Mouse (Mus musculus): ENCODE data around the gene Nfkbil1.
A peak's percentile ranks its signal among the peaks of the same experiment; 100 is the strongest.

The Nfkbil1 gene

DNA sequence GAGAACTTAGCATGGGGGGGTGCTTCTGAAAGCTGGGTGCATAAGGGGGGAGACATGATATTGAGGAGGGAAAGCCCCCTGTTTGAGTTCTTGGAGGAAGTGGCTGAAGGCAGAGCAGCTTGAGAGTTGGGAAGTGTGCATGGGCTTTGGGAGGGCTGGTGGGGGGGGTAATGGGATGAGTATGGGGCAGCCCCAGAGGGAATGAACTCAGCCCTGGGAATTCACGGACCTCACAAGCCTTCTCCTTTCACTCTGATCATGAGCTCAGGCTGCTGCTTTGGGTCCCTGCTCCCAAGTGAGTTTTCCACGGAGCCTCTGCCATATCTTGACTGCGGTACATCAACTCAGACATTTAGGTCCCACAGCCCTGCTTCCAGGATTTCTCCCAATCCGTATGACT lies 33.1 kb downstream of the Nfkbil1 start:
- no peak for DNase-seq (ENCODE audit: low spot score)

DNA sequence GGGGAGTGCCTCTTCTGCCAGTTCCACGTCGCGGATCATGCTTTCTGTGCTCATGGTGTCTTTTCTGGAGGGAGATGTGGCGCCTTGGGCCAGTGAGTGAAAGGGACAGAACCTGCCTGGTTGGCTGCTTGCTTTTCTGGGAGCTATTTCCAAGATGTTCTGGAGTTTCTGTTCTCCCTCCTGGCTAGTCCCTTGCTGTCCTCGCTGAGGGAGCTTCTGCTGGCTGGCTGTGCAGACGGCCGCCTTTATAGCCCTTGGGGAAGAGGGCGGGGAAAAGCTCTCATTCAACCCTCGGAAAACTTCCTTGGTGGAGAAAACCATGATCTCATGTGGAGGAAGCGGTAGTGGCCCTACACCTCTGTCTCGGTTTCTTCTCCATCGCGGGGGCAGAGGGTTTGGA lies 33.8 kb downstream of the Nfkbil1 start, which contains the start of gene Tnf:
Gene Tnf (minus strand): TSS at position 221 of the 400 bp plus-strand sequence.
- DNase-seq (ENCODE audit: low spot score): no peak

DNA sequence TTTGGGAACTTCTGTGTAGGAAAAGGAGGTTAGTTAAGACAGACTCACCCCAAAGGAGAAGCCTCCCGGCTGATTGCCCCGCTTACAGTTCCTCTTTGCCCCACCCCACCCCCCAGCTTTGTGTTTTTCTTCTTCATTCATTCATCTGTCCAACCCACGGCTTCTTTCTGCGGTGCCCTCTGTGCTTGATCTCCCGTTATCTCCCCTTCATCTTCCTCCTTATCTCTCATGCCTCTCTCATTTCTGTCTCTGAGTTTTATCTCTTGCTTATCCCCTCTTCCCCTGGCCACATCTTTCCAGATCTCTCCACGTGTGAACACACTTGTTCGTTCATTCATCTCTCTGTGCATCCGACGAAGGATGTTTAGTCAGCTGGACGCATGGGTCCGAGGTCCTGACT lies 34.5 kb downstream of the Nfkbil1 start:
- no peak for DNase-seq (ENCODE audit: low spot score)

DNA sequence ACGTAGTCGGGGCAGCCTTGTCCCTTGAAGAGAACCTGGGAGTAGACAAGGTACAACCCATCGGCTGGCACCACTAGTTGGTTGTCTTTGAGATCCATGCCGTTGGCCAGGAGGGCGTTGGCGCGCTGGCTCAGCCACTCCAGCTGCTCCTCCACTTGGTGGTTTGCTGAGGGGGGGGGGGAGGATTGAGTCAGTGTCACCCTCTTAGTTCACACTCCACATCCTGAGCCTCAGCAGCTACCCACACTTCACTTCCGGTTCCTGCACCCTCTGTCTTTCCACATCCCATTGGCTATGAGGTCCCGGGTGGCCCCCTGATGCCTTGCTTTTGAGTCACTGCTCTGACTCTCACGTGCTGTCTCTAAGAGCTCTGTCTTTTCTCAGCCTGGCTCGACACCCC lies 35.2 kb downstream of the Nfkbil1 start:
- DNase-seq (ENCODE audit: low spot score): no peak

DNA sequence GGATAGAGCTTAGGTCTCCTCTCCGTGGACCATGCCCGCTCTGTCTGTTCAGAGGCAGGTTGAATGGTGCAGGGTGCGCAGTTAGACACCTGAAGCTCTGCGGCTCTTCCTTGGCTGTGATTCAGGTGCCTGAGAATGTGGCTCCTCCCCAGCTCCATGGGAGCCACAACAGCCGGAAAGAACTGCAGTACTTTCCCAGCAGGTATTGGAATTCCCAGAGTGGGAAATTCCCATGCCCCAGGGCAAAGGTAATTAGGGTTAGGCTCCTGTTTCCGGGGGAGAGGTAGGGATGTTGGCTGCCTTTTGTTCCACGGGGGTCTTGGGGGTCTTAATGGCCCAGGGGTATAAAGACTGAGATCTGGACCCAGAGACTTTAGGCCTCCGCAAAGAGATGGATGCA lies 36.6 kb downstream of the Nfkbil1 start:
- DNase-seq (ENCODE audit: low spot score): no peak

DNA sequence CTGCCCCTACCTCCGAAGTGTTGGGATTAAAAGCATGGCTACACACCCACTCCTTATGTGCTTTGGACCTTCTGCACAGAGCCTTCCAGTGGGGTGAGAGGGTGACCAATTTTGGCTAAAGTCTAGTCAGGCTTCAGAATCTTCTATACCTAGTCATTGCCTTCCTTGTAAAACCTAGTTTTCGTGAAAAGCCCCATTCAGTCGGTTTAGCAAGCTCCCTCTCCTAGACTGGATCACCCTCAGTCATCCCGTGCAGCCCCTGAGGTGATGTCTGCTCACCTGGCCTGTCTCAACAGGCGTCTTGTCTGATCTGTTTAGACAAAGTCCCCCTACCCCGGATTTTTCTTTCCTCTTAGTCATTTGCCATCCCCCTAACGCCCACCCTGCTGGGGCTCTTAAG lies 37.6 kb downstream of the Nfkbil1 start:
- no peak for DNase-seq (ENCODE audit: low spot score)

DNA sequence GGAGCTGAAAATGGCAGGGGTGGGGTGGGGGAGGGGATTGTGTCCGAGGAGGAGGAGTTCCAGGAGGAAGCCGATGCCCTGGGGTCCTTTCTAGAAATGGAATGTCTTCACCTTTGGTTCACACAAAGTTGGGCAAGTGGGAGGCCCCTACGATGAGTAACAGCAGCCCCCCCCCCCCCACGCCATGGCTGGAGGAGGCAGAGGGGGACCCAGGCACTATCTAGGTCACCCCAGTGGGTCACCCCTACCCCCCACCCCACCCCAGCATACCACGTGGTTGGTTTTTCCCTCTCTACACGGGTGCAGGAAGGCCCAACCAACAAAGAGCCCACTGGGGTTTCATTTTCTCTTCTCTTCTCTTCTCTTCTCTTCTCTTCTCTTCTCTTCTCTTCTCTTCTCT lies 38.5 kb downstream of the Nfkbil1 start:
- no peak for DNase-seq (ENCODE audit: low spot score)

DNA sequence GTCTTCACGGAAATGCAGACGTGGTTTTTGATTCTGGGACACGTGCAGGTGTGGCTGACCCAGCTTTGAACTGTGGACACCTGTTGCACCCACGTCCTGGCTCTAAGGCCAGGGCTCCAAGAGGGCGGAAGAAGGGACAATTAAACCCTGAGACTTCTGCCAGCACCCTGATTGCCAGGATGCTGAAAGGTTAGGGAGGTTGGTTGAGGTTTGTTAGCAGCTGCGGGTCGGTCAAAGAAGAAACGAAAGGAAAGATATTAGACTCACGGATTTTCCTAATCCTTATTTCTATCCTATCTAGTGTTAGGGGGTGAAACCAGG lies 39.3 kb downstream of the Nfkbil1 start:
- DNase-seq (ENCODE audit: low spot score): no peak

DNA sequence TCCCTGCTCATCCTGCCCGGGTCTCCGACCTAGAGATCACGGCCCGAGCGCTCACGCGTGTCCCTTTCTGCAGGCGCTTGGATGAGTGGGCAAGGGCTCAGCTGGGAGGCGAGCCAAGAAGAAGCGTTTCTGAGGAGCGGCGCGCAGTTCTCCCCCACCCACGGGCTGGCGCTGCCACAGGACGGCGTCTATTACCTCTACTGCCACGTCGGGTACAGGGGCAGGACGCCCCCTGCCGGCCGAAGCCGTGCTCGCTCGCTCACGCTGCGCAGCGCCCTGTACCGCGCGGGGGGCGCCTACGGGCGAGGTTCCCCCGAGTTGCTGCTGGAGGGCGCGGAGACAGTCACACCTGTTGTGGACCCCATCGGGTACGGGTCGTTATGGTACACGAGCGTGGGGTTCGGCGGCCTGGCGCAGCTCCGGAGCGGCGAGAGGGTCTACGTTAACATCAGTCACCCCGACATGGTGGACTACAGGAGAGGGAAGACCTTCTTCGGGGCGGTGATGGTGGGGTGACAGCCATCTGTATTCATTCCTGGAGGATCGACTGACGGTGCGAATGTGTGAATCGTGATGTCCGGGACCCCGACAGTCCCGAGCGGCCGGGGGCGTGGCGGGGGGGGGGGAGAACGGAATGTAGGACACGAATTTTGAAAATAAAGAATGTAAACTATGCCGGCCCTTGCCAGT lies 39.8 kb downstream of the Nfkbil1 start:
- peak; percentile 61 for DNase-seq (ENCODE audit: low spot score)

DNA sequence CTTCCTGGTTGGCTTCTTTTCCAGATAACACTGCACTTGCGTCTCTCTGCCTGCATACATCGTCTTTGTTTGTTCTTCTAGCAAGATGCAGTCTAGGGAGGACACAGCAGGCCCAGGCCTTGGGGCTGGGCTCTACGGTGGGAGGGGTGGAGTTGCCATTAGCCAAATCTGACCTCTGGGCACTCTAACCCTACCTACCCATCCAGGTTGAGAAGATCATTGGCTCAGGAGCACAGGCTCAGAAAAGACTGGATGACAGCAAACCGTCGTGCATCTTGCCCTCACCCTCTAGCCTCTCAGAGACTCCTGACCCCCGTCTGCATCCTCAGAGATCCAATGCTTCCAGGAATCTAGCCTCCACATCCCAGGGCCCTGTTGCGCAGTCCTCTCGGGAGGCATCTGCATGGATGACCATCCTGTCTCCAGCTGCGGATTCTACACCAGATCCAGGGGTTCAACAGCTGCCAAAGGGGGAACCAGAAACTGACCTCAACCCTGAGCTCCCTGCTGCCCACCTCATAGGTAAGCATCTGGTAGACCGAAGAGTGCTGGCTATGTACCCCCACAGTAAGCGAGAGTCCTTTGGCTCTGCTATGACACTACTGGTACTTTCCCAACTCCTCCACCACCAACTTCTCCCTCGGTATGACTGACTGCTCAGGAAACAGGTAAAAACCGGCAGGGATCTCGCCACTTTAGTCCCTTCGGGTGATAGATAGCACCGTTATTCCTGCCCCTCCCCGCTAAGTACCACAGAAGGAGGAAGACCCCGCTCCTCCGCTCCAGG lies 40.6 kb downstream of the Nfkbil1 start:
- no peak for DNase-seq (ENCODE audit: low spot score)

DNA sequence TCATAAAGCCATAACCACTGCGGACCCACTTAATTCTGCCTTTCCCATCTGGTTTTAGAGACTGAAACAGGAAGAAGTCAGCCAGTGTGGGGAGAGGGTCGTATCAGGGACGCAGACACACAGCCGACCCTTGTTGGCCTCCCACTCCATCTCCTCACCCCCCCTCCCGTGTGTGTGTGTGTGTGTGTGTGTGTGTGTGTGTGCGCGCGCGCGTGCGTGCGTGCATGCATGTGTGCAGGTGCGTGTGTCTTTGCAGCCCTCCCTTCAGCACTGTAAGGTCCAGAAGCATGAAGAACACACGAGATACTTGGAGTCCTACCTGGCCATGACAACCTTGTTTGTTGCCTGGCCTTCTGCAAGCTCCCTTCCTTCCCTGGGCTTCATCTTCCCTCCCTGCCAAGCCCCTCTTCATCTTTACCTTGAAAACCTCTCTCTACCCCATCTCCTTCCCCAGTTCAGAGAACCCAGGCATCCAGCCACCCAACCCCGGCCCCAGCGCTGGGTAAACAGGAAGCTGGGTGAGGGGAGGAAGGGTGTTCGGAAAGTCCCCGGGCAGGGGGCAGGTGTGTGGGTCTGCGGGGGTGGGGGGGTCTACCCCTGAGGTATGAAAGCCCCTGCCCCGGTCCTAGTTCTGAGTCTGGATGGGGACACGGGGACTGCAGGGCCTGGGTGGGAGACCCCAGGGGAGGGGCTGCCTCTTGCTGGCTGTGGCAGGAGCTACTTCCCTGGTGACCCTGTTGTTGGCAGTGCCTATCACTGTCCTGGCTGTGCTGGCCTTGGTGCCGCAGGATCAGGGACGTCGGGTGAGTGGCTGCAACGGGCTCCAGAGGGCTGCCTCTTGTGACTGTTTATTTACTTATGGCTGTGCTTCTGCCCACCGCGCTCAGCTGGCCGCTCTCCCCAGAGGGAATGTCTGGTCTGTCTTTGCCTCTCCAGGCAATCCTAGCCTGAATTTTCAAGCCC lies 41.4 kb downstream of the Nfkbil1 start, which contains the start of gene Ltb:
Gene Ltb (plus strand): TSS at position 559 of the 963 bp plus-strand sequence.
- DNase-seq (ENCODE audit: low spot score): no peak

DNA sequence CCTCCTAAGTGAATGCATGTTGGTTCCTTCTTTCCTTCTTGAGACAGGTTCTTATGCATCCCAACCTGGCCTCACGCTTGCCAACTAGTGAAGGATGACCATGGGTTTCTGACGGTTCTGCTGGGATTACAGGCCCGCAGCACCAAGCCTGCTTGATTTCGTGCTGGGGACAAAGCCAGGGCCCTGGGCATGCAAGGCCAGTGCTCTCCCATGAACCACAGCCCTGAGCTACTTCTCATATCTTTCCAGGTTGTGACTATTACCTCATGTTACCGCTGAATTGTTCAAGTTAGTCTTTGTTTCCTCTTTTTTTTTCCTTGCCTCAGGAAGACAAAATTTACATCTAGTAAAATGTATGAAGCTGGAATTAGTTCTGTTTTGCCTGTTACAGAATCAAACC lies 42.7 kb downstream of the Nfkbil1 start:
- DNase-seq (ENCODE audit: low spot score): no peak

DNA sequence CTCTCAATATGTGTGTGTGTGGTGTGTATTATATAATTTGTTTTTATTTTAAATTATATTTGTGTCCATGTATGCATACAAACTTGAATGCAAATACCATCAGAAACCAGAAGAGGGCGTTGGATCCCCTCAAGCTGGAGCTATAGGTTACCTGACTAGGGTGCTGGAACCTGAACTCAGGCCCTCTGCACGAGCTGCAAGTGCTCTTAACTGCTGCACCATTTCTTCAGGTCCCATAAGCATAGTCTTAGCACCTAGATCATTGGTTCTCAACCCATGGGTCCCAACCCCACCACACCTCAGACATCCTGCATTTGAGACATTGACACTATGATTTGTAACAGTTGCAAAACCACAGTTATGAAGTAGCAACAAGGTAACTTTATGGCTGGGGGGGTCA lies 43.9 kb downstream of the Nfkbil1 start:
- DNase-seq (ENCODE audit: low spot score): no peak

DNA sequence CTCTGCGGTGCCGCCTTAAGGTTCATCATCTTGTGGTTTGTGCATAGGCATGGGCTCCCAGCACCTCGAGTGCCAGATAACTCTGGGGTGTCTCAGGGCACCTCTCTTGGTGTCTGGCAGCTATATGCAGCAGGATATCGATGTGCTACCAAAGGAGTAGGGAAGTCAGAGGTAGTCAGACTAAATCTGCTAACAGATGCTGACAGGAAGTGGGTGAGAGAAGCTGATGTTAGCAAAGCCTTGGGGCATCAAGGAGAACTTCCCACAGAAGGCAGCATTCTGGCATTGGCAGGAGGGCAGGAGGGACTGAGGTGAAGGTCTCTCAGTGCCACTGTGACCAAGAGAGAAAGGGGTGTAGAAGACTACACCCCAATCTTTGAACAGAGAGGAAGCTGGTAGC lies 45.5 kb downstream of the Nfkbil1 start:
- no peak for DNase-seq (ENCODE audit: low spot score)

DNA sequence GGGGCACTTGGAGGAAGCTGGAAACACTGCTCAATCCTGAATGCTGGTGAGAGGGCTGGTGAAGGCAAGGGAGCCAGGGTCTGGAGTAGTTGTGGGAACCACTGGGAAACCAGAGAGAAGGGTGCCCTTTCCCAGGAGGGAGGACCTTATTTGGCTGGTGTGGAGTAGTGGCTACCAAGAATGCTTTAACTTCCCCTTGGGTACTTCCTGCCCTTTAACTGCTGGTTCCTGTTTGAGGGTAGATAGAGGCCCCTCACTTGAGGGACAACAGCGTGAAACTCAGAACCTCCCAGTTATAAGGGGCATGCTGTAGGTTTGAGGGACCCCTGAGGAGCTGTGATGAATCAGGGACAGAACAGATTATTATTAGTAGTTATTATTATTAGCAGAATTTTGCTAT lies 46.4 kb downstream of the Nfkbil1 start:
- no peak for DNase-seq (ENCODE audit: low spot score)

DNA sequence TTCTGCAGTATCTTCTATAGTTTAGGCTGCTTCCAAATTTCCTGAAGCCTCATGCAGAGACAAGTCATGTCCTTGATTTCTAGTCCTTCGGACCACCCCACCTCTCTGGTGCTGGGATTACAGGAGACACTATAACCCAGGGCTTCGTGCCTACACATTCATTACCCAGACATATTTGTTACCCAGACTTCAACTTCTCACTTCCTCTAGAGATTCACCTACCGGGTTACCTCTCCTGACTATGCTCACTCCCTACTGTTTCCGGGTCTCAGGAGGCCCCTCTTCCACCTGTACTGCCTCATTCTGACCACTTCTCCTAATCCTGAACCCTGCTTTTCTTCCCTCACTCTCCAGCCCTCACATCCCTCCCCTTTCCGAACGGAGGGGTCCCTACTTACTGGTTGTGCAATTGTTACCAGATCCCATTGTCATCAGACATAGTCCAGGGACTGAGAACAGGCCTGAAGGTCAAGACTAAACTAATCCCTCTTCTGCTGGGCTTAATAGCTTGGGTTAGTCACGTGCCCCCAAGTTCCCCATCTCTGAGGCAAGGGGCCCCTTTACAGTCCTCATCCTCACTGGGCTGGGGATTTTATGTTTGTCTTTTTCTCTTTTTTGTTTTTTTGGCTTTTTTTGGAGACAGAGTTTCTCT lies 47.5 kb downstream of the Nfkbil1 start, which contains the start of gene Lst1:
Gene Lst1 (minus strand): TSS at position 481 of the 652 bp plus-strand sequence.
- DNase-seq (ENCODE audit: low spot score): no peak

DNA sequence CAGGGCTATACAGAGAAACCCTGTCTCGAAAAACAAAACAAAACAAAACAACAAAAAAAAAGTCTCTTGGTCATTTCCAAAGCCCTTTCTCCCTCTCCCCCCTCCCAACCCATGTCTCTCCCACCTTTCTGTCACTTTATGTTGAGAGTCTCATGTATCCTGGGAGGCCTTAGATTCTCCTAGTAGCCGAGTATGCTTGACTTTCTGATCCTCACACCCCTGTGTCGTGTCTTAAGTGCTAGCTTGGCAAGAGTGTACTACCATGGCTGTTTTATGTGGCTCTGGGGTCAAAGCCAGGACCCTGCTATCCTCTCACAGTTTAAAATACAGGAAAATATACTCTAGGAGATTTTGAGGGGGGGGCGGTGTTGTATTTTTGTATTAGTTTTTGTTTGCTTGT lies 48.2 kb downstream of the Nfkbil1 start:
- DNase-seq (ENCODE audit: low spot score): no peak

DNA sequence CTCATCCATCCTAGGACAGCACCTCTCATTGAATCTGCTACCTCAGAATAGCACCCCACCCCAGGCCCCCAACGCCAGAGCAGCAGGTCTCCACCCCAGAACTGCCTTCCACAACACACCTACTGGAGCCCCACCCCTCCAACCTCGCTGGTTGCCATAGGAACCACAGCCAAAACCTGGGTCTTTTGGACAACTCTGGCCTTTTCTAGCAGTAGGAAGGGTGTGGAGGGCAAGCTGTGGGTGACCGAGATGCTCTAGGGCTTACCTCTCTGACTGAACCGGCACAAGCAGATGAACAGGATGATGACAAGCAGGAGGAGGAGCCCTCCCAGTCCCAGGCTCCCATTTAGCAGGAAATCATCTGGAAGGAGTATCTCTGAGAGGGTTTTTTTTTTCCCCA lies 48.9 kb downstream of the Nfkbil1 start:
- DNase-seq (ENCODE audit: low spot score): peak; percentile 38

DNA sequence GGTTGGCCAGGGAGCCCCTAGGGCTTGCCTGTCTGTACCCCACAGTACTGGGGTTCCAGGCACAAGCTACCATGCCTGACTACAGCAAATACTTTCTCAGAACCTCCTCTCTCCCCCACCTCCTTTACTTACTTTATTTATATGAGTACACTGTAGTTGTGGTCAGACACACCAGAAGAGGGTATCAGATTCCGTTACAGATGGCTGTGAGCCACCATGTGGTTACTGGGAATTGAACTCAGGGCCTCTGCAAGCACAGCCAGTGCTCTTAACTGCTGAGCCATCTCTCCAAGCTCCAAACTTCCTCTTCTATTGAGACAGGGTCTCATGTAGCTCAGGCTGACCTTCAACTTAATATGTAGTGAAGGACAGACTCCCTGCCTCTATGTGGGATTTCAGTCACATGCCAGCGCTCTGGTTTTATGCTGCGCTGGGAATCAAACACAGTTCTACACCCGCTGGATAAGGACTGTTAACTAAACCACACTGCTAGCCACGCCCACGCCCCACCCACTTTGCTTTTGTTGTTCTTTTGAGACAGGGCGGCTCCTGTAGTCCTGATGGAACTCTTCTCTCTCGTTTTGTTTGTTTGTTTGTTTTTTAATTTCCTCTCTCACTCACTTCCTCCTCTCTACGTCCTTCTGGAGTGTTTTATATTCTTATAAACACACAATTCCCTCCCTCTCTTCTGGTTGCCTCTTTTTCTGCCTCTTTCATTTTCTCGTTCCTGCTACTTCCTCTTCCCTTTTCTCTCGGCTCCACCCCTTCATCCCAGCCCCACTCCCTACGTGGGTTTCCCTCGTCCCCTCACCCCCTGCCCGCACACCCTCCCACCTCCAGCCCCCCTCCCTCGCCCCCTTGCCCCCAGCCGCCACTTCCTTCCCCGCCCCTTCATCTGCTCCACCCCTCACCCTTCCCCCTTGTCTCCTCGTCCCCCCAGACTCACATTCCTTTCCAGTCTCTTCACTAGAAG lies 49.7 kb downstream of the Nfkbil1 start:
- peak; percentile 68 for DNase-seq (ENCODE audit: low spot score)

DNA sequence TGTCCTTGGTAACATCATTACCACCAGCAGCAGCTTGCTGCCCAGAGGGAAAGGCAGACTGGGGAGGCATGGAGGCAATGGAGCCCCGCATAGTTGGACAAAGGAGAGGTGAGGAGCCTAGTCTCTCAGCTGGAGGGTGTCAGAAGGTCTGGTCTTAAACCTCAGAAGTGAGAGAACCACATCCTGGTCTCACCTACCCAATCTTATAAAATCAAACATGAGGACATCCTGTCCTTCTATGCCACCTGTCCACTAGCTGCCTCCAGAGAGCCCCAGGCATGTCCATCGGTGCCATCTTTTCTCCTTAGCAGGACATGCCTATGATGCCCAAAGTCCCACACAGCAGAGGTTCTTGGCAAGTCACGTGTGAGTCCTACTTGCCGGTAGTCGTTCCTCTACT lies 55.5 kb downstream of the Nfkbil1 start:
- no peak for DNase-seq (ENCODE audit: low spot score)

DNA sequence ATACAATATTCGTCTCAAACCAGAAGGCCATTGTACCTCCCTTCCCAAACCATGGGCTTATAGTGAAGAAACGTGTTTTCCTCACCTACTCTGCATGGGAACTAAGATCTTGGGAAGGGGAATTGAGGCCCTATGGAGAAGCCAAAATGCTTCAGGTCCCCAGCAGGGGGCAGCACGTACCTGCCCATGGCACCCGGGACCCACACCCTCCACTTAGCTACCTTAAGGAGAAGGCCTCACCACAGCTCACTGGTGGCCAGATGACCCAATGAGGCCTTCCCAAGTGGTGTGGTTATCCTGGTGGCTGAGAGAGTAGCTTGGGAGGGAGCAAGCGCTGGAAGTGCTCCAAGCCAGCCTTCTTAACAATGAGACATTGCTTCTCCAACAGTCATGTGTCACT lies 57.1 kb downstream of the Nfkbil1 start:
- DNase-seq (ENCODE audit: low spot score): peak; percentile 55
